Mouse (Mus musculus): Measurements from ENCODE around the gene Plau. TPM values are rescaled to one million over a fixed set of nuclear protein-coding genes. Genes with fewer than 3 reads are reported as not detected.

Plau gene
- total and polyA plus RNA-seq, 3 experiments, result 5.0 TPM; not detected in 2

- DNase-seq (ENCODE audit: low spot score) (no peak), ATAC-seq (ENCODE audit: extremely low read depth, insufficient number of reproducible peaks, low FRiP score, poor library complexity, severe bottlenecking) (no peak)
- no peaks in the 10 kb centered on the region for H3K4me1 ChIP-seq (ENCODE audit: insufficient read depth, low read depth, low read length)
These were observed 24.6 kb upstream of the Plau start for GRCm38 (mm10) chr14:20811779-20812406.

GRCm38 (mm10) chr14:20815448-20815847 lies 21.0 kb upstream of the Plau start:
- Histone ChIP-seq H3K9me3 (replicated peaks) (no peaks in the 10 kb centered on the region), H3K36me3 (replicated peaks) (no peaks in the 10 kb centered on the region), H3K4me3 (ENCODE audit: low read depth, low read length) (no peak overlapping the region), H3K4me1 (ENCODE audit: insufficient read depth, low read depth, low read length) (no peaks in the 10 kb centered on the region), H3K27me3 (ENCODE audit: insufficient read depth, low read length) (peaks cover 48% of the 10 kb centered on the region)
- DNase-seq (ENCODE audit: low spot score), result no peak
- ATAC-seq (ENCODE audit: extremely low read depth, insufficient number of reproducible peaks, low FRiP score, poor library complexity, severe bottlenecking), result no peak
- TF ChIP-seq POLR2AphosphoS5 (IDR thresholded peaks at IDR 0.05; ENCODE audit: insufficient replicate concordance, low read depth, low read length) (no peak), GATA2 (IDR thresholded peaks at IDR 0.05; ENCODE audit: borderline replicate concordance, low read depth, low read length) (no peak), TAL1 (conservative IDR thresholded peaks at IDR 0.05; ENCODE audit: low read depth, low read length) (no peak), GATA1 (IDR thresholded peaks at IDR 0.05; ENCODE audit: borderline replicate concordance, low read length) (no peak), CTCF (IDR thresholded peaks at IDR 0.05; ENCODE audit: low read depth, low read length) (no peak)

More at GRCm38 (mm10) chr14:20811779-20812406, 24.6 kb upstream of the Plau start:
- peaks cover 57% of the 10 kb centered on the region for H3K27me3 ChIP-seq (ENCODE audit: insufficient read depth, low read length)
- H3K36me3 ChIP-seq (replicated peaks), result no peaks in the 10 kb centered on the region
- TF ChIP-seq GATA2 (IDR thresholded peaks at IDR 0.05; ENCODE audit: borderline replicate concordance, low read depth, low read length), result no peak
- TF ChIP-seq TAL1 (conservative IDR thresholded peaks at IDR 0.05; ENCODE audit: low read depth, low read length), result no peak
- TF ChIP-seq POLR2AphosphoS5 (IDR thresholded peaks at IDR 0.05; ENCODE audit: insufficient replicate concordance, low read depth, low read length), result no peak
- TF ChIP-seq CTCF (IDR thresholded peaks at IDR 0.05; ENCODE audit: low read depth, low read length), result no peak
- TF ChIP-seq GATA1 (IDR thresholded peaks at IDR 0.05; ENCODE audit: borderline replicate concordance, low read length), result no peak
- H3K4me3 ChIP-seq (ENCODE audit: low read depth, low read length), result no peak overlapping the region
- no peaks in the 10 kb centered on the region for H3K9me3 ChIP-seq (replicated peaks)

- ATAC-seq (ENCODE audit: extremely low read depth, insufficient number of reproducible peaks, low FRiP score, poor library complexity, severe bottlenecking) (no peak), DNase-seq (ENCODE audit: low spot score) (no peak)
- H3K27me3 ChIP-seq (ENCODE audit: insufficient read depth, low read length), result peaks cover 30% of the 10 kb centered on the region
- no peak for TF ChIP-seq GATA1 (IDR thresholded peaks at IDR 0.05; ENCODE audit: borderline replicate concordance, low read length)
- no peak for TF ChIP-seq POLR2AphosphoS5 (IDR thresholded peaks at IDR 0.05; ENCODE audit: insufficient replicate concordance, low read depth, low read length)
- TF ChIP-seq TAL1 (conservative IDR thresholded peaks at IDR 0.05; ENCODE audit: low read depth, low read length), result no peak
- no peak for TF ChIP-seq GATA2 (IDR thresholded peaks at IDR 0.05; ENCODE audit: borderline replicate concordance, low read depth, low read length)
- no peak for TF ChIP-seq CTCF (IDR thresholded peaks at IDR 0.05; ENCODE audit: low read depth, low read length)
- H3K9me3 ChIP-seq (replicated peaks), result no peaks in the 10 kb centered on the region
- H3K36me3 ChIP-seq (replicated peaks), result no peaks in the 10 kb centered on the region
- peaks cover 2% of the 10 kb centered on the region for H3K4me1 ChIP-seq (ENCODE audit: insufficient read depth, low read depth, low read length)
- H3K4me3 ChIP-seq (ENCODE audit: low read depth, low read length), result no peak overlapping the region
These were observed 11.9 kb upstream of the Plau start for GRCm38 (mm10) chr14:20824517-20824916.

GRCm38 (mm10) chr14:20825516-20825915 lies 10.9 kb upstream of the Plau start:
- ATAC-seq (ENCODE audit: extremely low read depth, insufficient number of reproducible peaks, low FRiP score, poor library complexity, severe bottlenecking) (no peak), DNase-seq (ENCODE audit: low spot score) (no peak)
- Histone ChIP-seq H3K27me3 (ENCODE audit: insufficient read depth, low read length) (peaks cover 30% of the 10 kb centered on the region), H3K4me3 (ENCODE audit: low read depth, low read length) (no peak overlapping the region), H3K4me1 (ENCODE audit: insufficient read depth, low read depth, low read length) (peaks cover 7% of the 10 kb centered on the region), H3K36me3 (replicated peaks) (no peaks in the 10 kb centered on the region), H3K9me3 (replicated peaks) (no peaks in the 10 kb centered on the region)
- TF ChIP-seq GATA2 (IDR thresholded peaks at IDR 0.05; ENCODE audit: borderline replicate concordance, low read depth, low read length) (no peak), TAL1 (conservative IDR thresholded peaks at IDR 0.05; ENCODE audit: low read depth, low read length) (no peak), POLR2AphosphoS5 (IDR thresholded peaks at IDR 0.05; ENCODE audit: insufficient replicate concordance, low read depth, low read length) (no peak), CTCF (IDR thresholded peaks at IDR 0.05; ENCODE audit: low read depth, low read length) (no peak), GATA1 (IDR thresholded peaks at IDR 0.05; ENCODE audit: borderline replicate concordance, low read length) (no peak)

GRCm38 (mm10) chr14:20827061-20827460 lies 9.4 kb upstream of the Plau start:
- TF ChIP-seq TAL1 (conservative IDR thresholded peaks at IDR 0.05; ENCODE audit: low read depth, low read length) (no peak), CTCF (IDR thresholded peaks at IDR 0.05; ENCODE audit: low read depth, low read length) (no peak), GATA2 (IDR thresholded peaks at IDR 0.05; ENCODE audit: borderline replicate concordance, low read depth, low read length) (no peak), POLR2AphosphoS5 (IDR thresholded peaks at IDR 0.05; ENCODE audit: insufficient replicate concordance, low read depth, low read length) (no peak), GATA1 (IDR thresholded peaks at IDR 0.05; ENCODE audit: borderline replicate concordance, low read length) (no peak)
- H3K9me3 ChIP-seq (replicated peaks), result no peaks in the 10 kb centered on the region
- no peaks in the 10 kb centered on the region for H3K36me3 ChIP-seq (replicated peaks)
- no peak for DNase-seq (ENCODE audit: low spot score)
- H3K4me1 ChIP-seq (ENCODE audit: insufficient read depth, low read depth, low read length), result peaks cover 17% of the 10 kb centered on the region
- no peak for ATAC-seq (ENCODE audit: extremely low read depth, insufficient number of reproducible peaks, low FRiP score, poor library complexity, severe bottlenecking)
- no peak overlapping the region for H3K4me3 ChIP-seq (ENCODE audit: low read depth, low read length)
- H3K27me3 ChIP-seq (ENCODE audit: insufficient read depth, low read length), result peaks cover 36% of the 10 kb centered on the region

- ATAC-seq (ENCODE audit: extremely low read depth, insufficient number of reproducible peaks, low FRiP score, poor library complexity, severe bottlenecking), result no peak
- peaks cover 21% of the 10 kb centered on the region for H3K4me1 ChIP-seq (ENCODE audit: insufficient read depth, low read depth, low read length)
These were observed 9.0 kb upstream of the Plau start for GRCm38 (mm10) chr14:20827491-20827890.

More at GRCm38 (mm10) chr14:20827491-20827890, 9.0 kb upstream of the Plau start:
- no peak for DNase-seq (ENCODE audit: low spot score)
- H3K36me3 ChIP-seq (replicated peaks), result no peaks in the 10 kb centered on the region
- peaks cover 36% of the 10 kb centered on the region for H3K27me3 ChIP-seq (ENCODE audit: insufficient read depth, low read length)
- no peak overlapping the region for H3K4me3 ChIP-seq (ENCODE audit: low read depth, low read length)
- TF ChIP-seq POLR2AphosphoS5 (IDR thresholded peaks at IDR 0.05; ENCODE audit: insufficient replicate concordance, low read depth, low read length) (no peak), TAL1 (conservative IDR thresholded peaks at IDR 0.05; ENCODE audit: low read depth, low read length) (no peak), GATA1 (IDR thresholded peaks at IDR 0.05; ENCODE audit: borderline replicate concordance, low read length) (no peak), CTCF (IDR thresholded peaks at IDR 0.05; ENCODE audit: low read depth, low read length) (no peak), GATA2 (IDR thresholded peaks at IDR 0.05; ENCODE audit: borderline replicate concordance, low read depth, low read length) (no peak)
- H3K9me3 ChIP-seq (replicated peaks), result no peaks in the 10 kb centered on the region
